Mouse (Mus musculus): ENCODE measurements at regions not wholly inside any gene's neighbourhood (a gene's known extent, or its start where the extent isn't known, plus 50 kb on each side); places are given as distances from the start of the nearest gene placed in this dataset.

DNA sequence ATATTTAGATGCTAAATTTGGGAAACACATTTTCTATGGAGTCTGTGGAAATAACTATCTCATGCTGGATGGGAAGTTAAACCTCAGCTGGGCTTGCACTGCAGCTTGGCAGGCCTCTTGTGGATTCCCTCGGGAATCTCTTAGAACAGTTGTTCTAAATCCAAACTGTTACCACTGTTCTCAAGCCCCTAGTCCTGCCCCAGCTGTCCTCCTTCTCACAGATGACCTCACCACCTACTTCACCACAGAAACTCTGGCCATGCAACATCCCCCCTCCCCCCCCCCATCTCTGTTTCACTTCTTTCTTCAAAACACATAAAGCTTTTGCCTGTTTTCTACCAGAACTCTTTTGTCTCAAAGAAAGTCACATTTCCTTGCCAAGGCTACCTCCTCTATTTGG lies 136.6 kb upstream of the Wdr44 start:
- Histone ChIP-seq H3K9me3 (replicated peaks) (no peaks in the 10 kb centered on the region), H3K27me3 (ENCODE audit: insufficient read depth, low read length) (no peaks in the 10 kb centered on the region), H3K4me1 (ENCODE audit: insufficient read depth, low read depth, low read length) (no peaks in the 10 kb centered on the region), H3K36me3 (replicated peaks) (no peaks in the 10 kb centered on the region), H3K4me3 (ENCODE audit: low read depth, low read length) (no peak overlapping the region)
- DNase-seq (ENCODE audit: low spot score) (no peak), ATAC-seq (ENCODE audit: extremely low read depth, insufficient number of reproducible peaks, low FRiP score, poor library complexity, severe bottlenecking) (no peak)
- no peak for TF ChIP-seq GATA1 (IDR thresholded peaks at IDR 0.05; ENCODE audit: borderline replicate concordance, low read length)
- no peak for TF ChIP-seq CTCF (IDR thresholded peaks at IDR 0.05; ENCODE audit: low read depth, low read length)
- no peak for TF ChIP-seq POLR2AphosphoS5 (IDR thresholded peaks at IDR 0.05; ENCODE audit: insufficient replicate concordance, low read depth, low read length)
- TF ChIP-seq GATA2 (IDR thresholded peaks at IDR 0.05; ENCODE audit: borderline replicate concordance, low read depth, low read length) = no peak
- TF ChIP-seq TAL1 (conservative IDR thresholded peaks at IDR 0.05; ENCODE audit: low read depth, low read length) = no peak

DNA sequence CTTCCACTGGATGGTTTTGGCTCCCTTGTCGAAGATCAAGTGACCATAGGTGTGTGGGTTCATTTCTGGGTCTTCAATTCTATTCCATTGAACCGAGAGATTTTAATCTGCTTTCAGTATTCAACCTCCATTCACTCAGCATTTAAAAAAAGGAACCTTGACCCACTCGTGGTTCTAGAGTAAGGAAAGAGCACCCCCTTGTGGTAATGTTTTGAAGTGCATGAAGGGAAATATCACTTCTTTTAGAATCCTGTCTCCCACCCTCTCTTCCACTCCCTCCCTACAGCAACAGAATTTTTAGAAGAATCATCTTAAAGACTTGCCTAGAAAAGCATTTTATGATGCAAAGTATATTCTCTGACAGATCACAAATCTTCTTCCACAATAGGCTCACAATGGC lies 127.3 kb upstream of the Wdr44 start:
- no peaks in the 10 kb centered on the region for H3K4me1 ChIP-seq (ENCODE audit: insufficient read depth, low read depth, low read length)
- H3K4me3 ChIP-seq (ENCODE audit: low read depth, low read length) = no peak overlapping the region
- DNase-seq (ENCODE audit: low spot score) (no peak), ATAC-seq (ENCODE audit: extremely low read depth, insufficient number of reproducible peaks, low FRiP score, poor library complexity, severe bottlenecking) (no peak)
- no peaks in the 10 kb centered on the region for H3K9me3 ChIP-seq (replicated peaks)
- H3K36me3 ChIP-seq (replicated peaks) = no peaks in the 10 kb centered on the region
- H3K27me3 ChIP-seq (ENCODE audit: insufficient read depth, low read length) = no peaks in the 10 kb centered on the region
- no peak for TF ChIP-seq GATA1 (IDR thresholded peaks at IDR 0.05; ENCODE audit: borderline replicate concordance, low read length)
- 0 out of 2 replicates have a peak, but pooled peaks have one; percentile 12 for TF ChIP-seq CTCF (IDR thresholded peaks at IDR 0.05; ENCODE audit: low read depth, low read length)

Data from G1E (cell line).